Mouse (Mus musculus) myocyte (in vitro differentiated cells): ENCODE measurements around the gene Olfr826.

Experiments used
- MAX ChIP-seq: IDR thresholded peaks from one replicate; pipeline ENCODE4 v1.6.1; 2011; ENCODE audit warnings: low read depth, mild to moderate bottlenecking, control low read depth
- POLR2A ChIP-seq: IDR thresholded peaks from one replicate; pipeline ENCODE4 v1.6.1; 2011; ENCODE audit warnings: low read depth, mild to moderate bottlenecking, control low read depth, moderate library complexity; ENCODE audit not compliant: insufficient read length
- REST ChIP-seq: IDR thresholded peaks from one replicate; pipeline ENCODE4 v1.6.1; 2011; ENCODE audit warnings: mild to moderate bottlenecking, control low read depth, moderate library complexity; ENCODE audit not compliant: insufficient read depth, insufficient read length
- TCF12 ChIP-seq: IDR thresholded peaks from one replicate; pipeline ENCODE4 v1.6.1; 2011; ENCODE audit warnings: mild to moderate bottlenecking, control low read depth; ENCODE audit not compliant: poor library complexity, insufficient read depth, severe bottlenecking

GRCm38 (mm10) chr10:130166666-130167065 is 17.3 kb downstream of the Olfr826 start, which contains the start of gene Olfr825:
- TF ChIP-seq POLR2A: no peak
- no peak for TF ChIP-seq REST
- no peak for TF ChIP-seq TCF12
- TF ChIP-seq MAX: no peak
